Mouse (Mus musculus) mammary gland, adult 2 months (tissue): ENCODE data around the gene Slc51b. TPM values are rescaled to one million over a fixed set of nuclear protein-coding genes. Genes with fewer than 3 reads are reported as not detected.

Experiments used
- polyA plus RNA-seq: library from polyadenylated mRNA; depleted of rRNA; stranded (reverse); fragments of >200 nt; gene quantifications from 2 replicates; pipeline ENCODE4 v1.2.3, GENCODE M21; 2012; ENCODE audit warnings: low replicate concordance; rRNA removed

The Slc51b gene
- not detected in 2 replicates for polyA plus RNA-seq

DNA sequence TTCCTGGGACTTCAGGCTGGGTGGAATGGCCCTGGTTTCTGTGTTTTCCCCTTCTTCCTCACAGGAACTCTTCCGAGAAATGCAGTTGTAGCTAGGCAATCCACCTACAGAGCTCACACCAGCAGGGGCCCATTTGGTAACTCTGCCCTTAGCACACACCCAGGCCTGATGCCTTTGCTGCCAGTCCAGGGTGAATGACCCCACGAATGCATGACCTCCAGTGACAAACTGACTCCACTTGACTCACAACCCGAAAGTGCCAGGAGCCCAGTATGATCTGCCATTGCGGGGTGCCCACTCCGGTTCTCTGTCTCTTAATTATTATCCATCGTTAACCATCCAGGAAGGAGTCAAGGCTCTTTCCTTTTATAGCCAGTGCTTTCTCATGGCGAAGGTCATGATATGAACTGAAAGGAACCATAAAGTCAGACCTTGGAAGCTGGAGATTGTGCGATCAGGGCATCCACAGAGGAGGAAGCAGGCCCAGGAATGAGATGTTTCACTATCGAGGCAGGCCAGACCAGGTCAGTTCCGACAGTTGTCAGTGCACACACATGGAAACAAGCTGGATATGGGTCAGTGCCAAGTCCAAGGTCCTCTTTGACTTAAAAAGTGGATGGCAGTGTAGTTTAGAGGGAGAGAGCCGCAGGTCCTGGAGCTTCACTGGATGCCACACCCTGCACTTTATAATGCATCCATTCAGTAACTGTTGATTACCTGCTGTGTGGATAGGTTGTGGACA is at the start of gene Slc51b:
TSS of gene Slc51b (minus strand) at position 196 of the 742 bp plus-strand sequence.

GRCm38 (mm10) chr9:65460732-65461442 is 38.1 kb upstream of the Slc51b start, which contains the start of gene Spg21:
TSS of gene Spg21 (plus strand) at chr9:65460947.

DNA sequence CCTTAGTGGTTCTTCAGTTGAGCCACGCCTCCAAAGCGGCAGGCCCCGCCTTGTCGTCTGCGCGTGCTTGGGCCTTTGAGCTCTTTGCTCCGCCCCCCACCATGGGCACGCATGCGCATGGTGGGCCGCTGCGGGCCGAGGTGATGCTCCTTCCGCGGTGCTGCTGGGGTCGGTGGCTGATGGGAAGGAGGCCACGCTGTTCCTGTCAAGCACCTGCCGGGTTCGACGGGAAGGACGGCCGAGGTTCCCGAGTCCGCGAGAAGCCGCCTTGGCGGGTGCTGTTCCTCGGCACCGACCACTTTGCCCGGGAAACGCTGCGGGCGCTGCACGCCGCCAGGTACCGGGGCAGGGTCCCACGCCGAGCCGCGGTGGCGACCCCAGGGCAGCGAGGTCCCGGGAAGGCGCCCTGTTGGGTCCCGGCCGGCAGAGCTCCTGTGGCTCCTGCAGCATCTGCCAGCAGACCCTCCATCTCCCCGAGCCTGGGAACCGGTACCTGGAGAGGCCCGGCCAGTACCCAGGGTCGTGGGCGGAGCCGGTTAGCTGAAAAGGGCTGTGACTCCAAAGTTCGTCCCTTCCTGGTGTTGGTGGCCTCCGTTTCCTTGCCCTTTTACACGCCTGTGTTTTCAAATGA is 13.0 kb upstream of the Slc51b start, which contains the start of gene Mtfmt:
TSS of gene Mtfmt (plus strand) at position 112 of the 631 bp plus-strand sequence.

DNA sequence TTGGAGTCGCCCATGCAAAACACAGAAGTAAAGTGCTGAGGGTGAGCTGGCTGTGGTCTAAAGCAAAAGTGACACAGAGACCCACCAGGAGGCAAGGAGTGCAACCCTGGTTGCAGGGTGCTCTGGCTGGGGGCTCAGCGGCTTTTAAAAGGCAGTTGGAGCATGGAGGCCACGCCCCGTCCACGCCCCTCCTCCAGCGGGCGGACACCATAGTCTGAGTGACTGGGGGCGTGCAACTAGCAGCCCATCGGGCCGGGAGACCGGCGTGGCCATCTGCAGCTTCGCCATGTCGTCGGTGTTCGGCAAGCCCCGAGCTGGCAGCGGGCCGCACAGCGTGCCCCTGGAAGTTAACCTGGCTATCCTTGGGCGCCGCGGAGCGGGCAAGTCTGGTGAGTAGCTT is 24.5 kb downstream of the Slc51b start, which contains the start of gene Rasl12:
TSS of gene Rasl12 (plus strand) at position 228 of the 400 bp plus-strand sequence.

DNA sequence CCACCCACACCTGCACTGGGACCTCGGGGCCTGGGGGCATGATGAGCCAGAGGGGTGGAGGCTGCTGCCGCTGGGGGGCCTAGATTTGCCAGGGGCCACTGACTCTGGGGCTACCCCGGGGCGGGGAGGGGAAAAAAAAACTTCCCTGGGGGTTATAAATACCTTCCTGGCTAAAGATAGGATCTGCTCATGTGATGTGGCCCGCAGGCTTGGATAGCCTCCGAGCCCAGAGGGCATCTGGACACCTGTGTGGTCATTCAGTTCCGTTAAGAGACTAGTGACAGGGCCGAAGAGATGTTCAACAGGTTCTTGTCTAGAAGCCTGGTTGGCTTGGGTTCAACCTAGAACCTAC is 31.2 kb downstream of the Slc51b start, which contains the start of gene Kbtbd13:
TSS of gene Kbtbd13 (minus strand) at position 40 of the 352 bp plus-strand sequence.

Other genes with a start within 250 kb of the Slc51b start
- gene Parp16, start 227.6 kb downstream of the Slc51b start, polyA plus RNA-seq = 12.2 and 17.1 TPM in 2 replicates
- 4.0 and 13.6 TPM in 2 replicates for gene Cilp, start 157.8 kb downstream of the Slc51b start, polyA plus RNA-seq
- gene Clpx, start 128.7 kb downstream of the Slc51b start, polyA plus RNA-seq = 13.6 and 14.2 TPM in 2 replicates
- 9.5 and 16.5 TPM in 2 replicates for gene Pdcd7, start 76.9 kb downstream of the Slc51b start, polyA plus RNA-seq
- 0.23 and 0.51 TPM in 2 replicates for gene Ubap1l, start 61.9 kb downstream of the Slc51b start, polyA plus RNA-seq
- 1.9 and 7.6 TPM in 2 replicates for gene Kbtbd13, start 31.3 kb downstream of the Slc51b start, polyA plus RNA-seq
- 53.4 and 69.3 TPM in 2 replicates for gene Rasl12, start 24.4 kb downstream of the Slc51b start, polyA plus RNA-seq
- gene Mtfmt, start 12.8 kb upstream of the Slc51b start, polyA plus RNA-seq = 9.0 and 11.5 TPM in 2 replicates
- gene Spg21, start 38.0 kb upstream of the Slc51b start, polyA plus RNA-seq = 28.0 and 46.4 TPM in 2 replicates
- 0.65 and 0.81 TPM in 2 replicates for gene Ankdd1a, start 97.2 kb upstream of the Slc51b start, polyA plus RNA-seq
- gene Plekho2, start 157.1 kb upstream of the Slc51b start, polyA plus RNA-seq = 46.0 and 49.8 TPM in 2 replicates
- 0.62 and 1.9 TPM in 2 replicates for gene Pif1, start 164.2 kb upstream of the Slc51b start, polyA plus RNA-seq
- 63.4 and 76.0 TPM in 2 replicates for gene Rbpms2, start 206.7 kb upstream of the Slc51b start, polyA plus RNA-seq
- gene Oaz2, start 245.0 kb upstream of the Slc51b start, polyA plus RNA-seq = 106 and 119 TPM in 2 replicates